Mouse (Mus musculus): Measurements from ENCODE around the gene Stard9.

DNA sequence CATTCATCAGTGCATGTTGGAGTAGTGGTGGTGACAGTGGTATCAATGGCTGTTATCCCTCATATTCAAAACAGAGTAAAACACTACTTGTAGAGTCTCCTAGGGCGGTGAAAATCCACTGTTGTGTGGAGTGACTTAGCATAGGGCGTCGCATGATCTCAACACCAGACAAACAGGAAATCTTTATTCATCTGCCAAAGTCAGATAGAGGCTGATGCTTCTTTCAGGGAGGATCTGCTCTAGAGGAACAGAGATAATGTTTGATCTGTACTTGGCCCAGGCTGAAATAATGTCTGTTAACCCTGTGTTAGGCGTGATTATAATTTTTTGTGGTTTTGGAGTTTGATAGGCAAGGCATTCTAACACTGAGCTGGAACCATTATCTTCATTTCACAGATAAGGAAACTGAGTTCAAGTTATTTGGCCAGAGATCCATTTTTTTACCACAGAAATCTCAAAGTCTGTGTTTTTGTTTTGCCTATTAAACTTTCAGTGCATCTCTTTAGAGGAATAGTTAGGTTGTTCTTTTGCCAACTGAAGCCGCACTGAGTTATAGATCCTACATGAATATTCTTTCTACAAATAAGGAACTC lies 31.7 kb downstream of the Stard9 start:
- TF ChIP-seq CTCF (conservative IDR thresholded peaks at IDR 0.05; ENCODE audit: insufficient read depth, insufficient read length, low read depth, low read length) (no peak), POLR2A (IDR thresholded peaks at IDR 0.05; ENCODE audit: low read depth, low read length) (no peak)
